Mouse (Mus musculus) left cerebral cortex, adult 2 months (tissue): ENCODE measurements around the gene Prdx2. TPM values are rescaled to one million over a fixed set of nuclear protein-coding genes. Genes with fewer than 3 reads are reported as not detected.

Experiments
- DNase-seq, 2 experiments: peaks; one replicate each; pipeline ENCODE4 v3.0.0; 2021 to 2022; ENCODE audit warnings: low spot score in 2 of 2, mixed read lengths in 1 of 2; ENCODE audit errors: extremely low spot score in 1 of 2
- H3K27ac ChIP-seq: fragments of 200-600 bp; 2 replicates; pipeline ENCODE4 v1.8.1; 2022
- H3K4me3 ChIP-seq: fragments of 200-600 bp; 2 replicates; pipeline ENCODE4 v1.8.1; 2022
- CTCF ChIP-seq: fragments of 200-600 bp; IDR thresholded peaks from 2 replicates; pipeline ENCODE4 v1.8.1; 2022; ENCODE audit warnings: antibody characterized with exemption, mild to moderate bottlenecking, moderate library complexity
- intact Hi-C: fragments of 180-260 bp; cut with DNase I; formaldehyde crosslinking; loops from one replicate; pipeline ENCODE4 v1.15.1; 2025
- total RNA-seq, 2 experiments: library from RNA; stranded (reverse); gene quantifications; 2 replicates each; pipeline ENCODE4 v1.2.3; 2021

Prdx2 gene
- total RNA-seq, 2 experiments from 2014 or later: 319 to 333 TPM

GRCm38 (mm10) chr8:84952612-84953255 lies 16.7 kb upstream of the Prdx2 start:
- no peak overlapping the region for H3K27ac ChIP-seq
- intact Hi-C loops: no loop called here
- no peak overlapping the region for H3K4me3 ChIP-seq
- TF ChIP-seq CTCF: no peak
- DNase-seq: no peak

- no peak overlapping the region for H3K27ac ChIP-seq
- DNase-seq: peak; percentile 62 to 81
- no peak overlapping the region for H3K4me3 ChIP-seq
- TF ChIP-seq CTCF: peak; percentile 83
- intact Hi-C loops: loop anchor here (2.0 kb wide), 1 partner anchor 28 kb away; no protein-coding TSS in a partner anchor
These were observed 12.6 kb upstream of the Prdx2 start for GRCm38 (mm10) chr8:84956768-84957167.

- no peak overlapping the region for H3K27ac ChIP-seq
- DNase-seq: no peak
- intact Hi-C loops: no loop called here
- H3K4me3 ChIP-seq: no peak overlapping the region
- TF ChIP-seq CTCF: no peak
These were observed 9.6 kb upstream of the Prdx2 start for GRCm38 (mm10) chr8:84959811-84960210.

DNA sequence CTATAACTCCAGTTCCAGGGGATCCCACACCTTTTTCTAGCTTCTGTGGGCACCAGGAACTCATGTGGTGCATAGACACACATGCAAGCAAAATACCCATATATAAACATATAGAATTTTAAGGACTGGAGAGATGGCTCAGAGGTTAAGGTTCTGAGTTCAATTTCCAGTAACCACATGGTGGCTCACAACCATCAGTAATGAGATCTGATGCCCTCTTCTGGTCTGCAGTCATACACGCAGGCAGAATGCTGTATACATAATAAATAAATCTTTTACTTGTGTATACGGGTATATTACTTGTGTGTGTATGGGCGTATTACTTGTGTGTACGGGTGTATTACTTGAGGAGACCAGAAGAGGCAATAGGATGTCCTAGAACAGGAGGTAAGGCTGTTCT lies 5.4 kb upstream of the Prdx2 start:
- peak; percentile 5 for TF ChIP-seq CTCF
- H3K27ac ChIP-seq: no peak overlapping the region
- intact Hi-C loops: no loop called here
- DNase-seq: no peak
- H3K4me3 ChIP-seq: no peak overlapping the region

- intact Hi-C loops: no loop called here
- TF ChIP-seq CTCF: no peak
- peak overlapping the region; percentile 73 for H3K4me3 ChIP-seq
- peak overlapping the region; percentile 58; the same call in 1 of the 2 replicates for H3K27ac ChIP-seq
- peak; percentile 87 to 93 for DNase-seq
These were observed 3.6 kb upstream of the Prdx2 start for GRCm38 (mm10) chr8:84965731-84966291.

DNA sequence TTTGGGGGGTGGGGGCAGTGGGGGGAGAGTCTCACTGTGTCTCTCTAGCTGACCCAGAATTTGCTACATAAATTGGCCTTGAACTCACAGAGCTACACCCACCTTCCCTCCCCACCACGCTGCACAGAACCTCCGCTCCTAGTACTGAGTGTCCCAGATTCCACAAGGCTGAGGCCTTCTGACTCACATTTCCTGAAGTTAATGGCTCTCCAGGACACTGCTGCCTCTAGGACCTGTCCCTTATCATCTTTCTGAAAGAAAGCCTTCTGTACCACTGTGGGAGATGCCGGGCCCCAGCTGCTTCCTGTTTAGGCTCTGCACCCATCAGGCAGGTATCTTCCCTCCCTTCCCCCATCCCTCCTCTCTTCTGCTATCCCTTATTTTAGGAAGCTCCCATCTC lies 2.8 kb upstream of the Prdx2 start:
- DNase-seq: no peak
- intact Hi-C loops: no loop called here
- no peak for TF ChIP-seq CTCF
- Histone ChIP-seq H3K4me3 (no peak overlapping the region), H3K27ac (no peak overlapping the region)

- intact Hi-C loops: no loop called here
- Histone ChIP-seq H3K27ac (no peak overlapping the region), H3K4me3 (no peak overlapping the region)
- DNase-seq: no peak
- no peak for TF ChIP-seq CTCF
These were observed 1.7 kb upstream of the Prdx2 start for GRCm38 (mm10) chr8:84967532-84968304.

DNA sequence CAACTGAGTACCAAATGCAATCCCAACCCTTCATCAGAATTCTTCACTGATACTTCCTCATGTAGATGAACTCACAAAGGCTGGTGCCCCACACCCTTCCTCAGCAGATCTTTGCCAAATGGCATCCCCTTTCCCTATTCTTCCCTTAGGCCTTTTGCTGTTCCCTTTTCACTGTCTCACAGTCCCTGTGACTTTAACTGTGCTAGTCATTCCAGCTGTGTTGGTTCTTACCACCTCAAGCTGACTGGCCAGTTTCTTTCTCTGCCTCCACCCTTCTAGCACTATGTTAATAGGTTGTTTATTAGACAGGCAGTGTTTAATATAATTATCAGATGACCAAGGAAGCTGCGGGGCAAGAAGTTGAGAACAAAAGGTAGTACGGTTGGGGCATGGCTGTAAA lies 737 bp upstream of the Prdx2 start:
- intact Hi-C loops: no loop called here
- no peak for TF ChIP-seq CTCF
- Histone ChIP-seq H3K4me3 (peak overlapping the region; percentile 56), H3K27ac (peak overlapping the region; percentile 90)
- no peak for DNase-seq

DNA sequence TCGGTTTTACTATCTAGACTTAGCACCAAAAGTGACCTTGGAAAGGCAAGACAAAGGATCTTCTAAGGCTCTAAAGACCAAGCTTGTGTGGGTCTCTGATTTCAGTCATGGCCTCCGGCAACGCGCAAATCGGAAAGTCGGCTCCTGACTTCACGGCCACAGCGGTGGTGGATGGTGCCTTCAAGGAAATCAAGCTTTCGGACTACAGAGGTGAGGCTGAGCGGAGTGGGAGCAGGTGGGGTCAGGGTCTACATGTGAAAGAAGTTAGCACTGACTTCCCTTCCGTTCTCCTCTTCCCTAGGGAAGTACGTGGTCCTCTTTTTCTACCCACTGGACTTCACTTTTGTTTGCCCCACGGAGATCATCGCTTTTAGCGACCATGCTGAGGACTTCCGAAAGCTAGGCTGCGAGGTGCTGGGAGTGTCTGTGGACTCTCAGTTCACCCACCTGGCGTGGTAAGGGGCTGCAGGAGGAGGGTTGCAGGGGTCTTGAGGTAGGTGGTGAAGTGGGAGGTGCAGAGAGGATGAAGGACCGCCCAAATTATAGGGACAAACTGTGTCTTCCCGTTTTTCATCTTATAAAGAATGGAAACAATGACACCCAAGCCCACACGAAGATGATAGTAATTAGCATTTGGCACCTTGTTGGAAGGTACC lies 876 bp downstream of the Prdx2 start:
- no peak for DNase-seq
- intact Hi-C loops: no loop called here
- peak overlapping the region; percentile 90 for H3K27ac ChIP-seq
- H3K4me3 ChIP-seq: peak overlapping the region; percentile 56
- no peak for TF ChIP-seq CTCF

DNA sequence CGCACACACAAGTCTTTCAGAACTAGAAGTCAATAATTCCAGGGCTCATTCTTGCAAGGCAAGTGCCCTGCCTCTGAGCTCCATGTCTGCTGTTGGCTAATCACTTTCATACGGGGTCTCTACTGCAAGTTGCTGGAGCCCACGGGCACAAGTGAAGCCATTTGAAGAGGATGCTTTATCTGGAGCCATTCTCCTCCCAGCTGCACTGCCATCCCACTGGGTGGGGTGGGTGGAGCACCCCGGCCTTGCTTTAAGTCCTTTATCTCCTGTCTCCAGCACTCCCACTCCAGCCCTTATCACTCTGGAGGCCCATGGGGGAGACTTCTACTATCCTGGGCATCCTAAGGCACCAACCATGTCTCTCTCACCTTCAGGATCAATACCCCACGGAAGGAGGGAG lies 1.5 kb downstream of the Prdx2 start:
- DNase-seq: no peak
- H3K4me3 ChIP-seq: peak overlapping the region; percentile 56
- H3K27ac ChIP-seq: no peak overlapping the region
- TF ChIP-seq CTCF: no peak
- intact Hi-C loops: no loop called here

DNA sequence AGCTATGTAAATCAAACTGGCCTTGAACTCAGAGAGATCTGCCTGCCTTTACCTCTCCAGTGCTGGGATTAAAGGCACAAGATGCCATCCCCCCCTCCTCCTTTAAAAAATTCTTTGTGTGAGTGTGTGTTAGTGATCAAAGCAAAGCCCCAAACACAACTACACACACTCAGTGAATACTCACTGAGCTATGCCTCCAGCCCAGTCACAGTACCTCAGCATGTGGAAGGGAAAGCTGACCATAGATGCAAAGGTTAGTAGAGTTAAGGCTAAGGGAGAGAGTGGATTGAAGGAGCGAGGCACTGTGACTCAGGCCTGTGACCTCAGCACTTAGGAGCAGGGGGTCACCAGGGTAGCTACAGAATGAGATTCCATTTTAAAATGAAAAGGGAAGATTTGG lies 3.7 kb downstream of the Prdx2 start:
- intact Hi-C loops: no loop called here
- H3K27ac ChIP-seq: no peak overlapping the region
- DNase-seq: no peak
- no peak overlapping the region for H3K4me3 ChIP-seq
- no peak for TF ChIP-seq CTCF
